Mouse (Mus musculus): Measurements from ENCODE around the gene Suds3. TPM values are rescaled to one million over a fixed set of nuclear protein-coding genes. Genes with fewer than 3 reads are reported as not detected.

The Suds3 gene
- polyA plus RNA-seq, 1 experiment from 2014 or later, result 20.9 TPM

GRCm38 (mm10) chr5:117118220-117118619 lies 2.3 kb upstream of the Suds3 start:
- 82% methylated on average over 2 of the region's 2 CpGs for WGBS
- no peak for ATAC-seq
- Histone ChIP-seq H3K27ac (ENCODE audit: low read length) (no peak overlapping the region; the same call in 1 of the 2 replicates), H3K36me3 (ENCODE audit: control insufficient read depth, insufficient read depth, low read length) (peaks cover 1% of the 10 kb centered on the region; the same call in 1 of the 2 replicates), H3K9ac (ENCODE audit: low read depth, low read length) (no peak overlapping the region), H3K4me2 (ENCODE audit: low read depth, low read length) (no peak overlapping the region), H3K27me3 (replicated peaks; ENCODE audit: control insufficient read depth, insufficient read depth, low read length) (no peaks in the 10 kb centered on the region), H3K4me1 (ENCODE audit: control insufficient read depth, insufficient read depth, low read length) (peaks cover 14% of the 10 kb centered on the region), H3K9me3 (ENCODE audit: control insufficient read depth, low read length) (peaks cover 4% of the 10 kb centered on the region), H3K4me3 (ENCODE audit: low read length) (no peak overlapping the region)

- ATAC-seq, result no peak
- no peak overlapping the region for H3K27ac ChIP-seq (ENCODE audit: low read length)
- H3K4me3 ChIP-seq (ENCODE audit: low read length), result no peak overlapping the region
- no peak overlapping the region for H3K4me2 ChIP-seq (ENCODE audit: low read depth, low read length)
- H3K36me3 ChIP-seq (ENCODE audit: control insufficient read depth, insufficient read depth, low read length), result peaks cover 5% of the 10 kb centered on the region; the same call in 1 of the 2 replicates
- H3K27me3 ChIP-seq (replicated peaks; ENCODE audit: control insufficient read depth, insufficient read depth, low read length), result no peaks in the 10 kb centered on the region
- peaks cover 14% of the 10 kb centered on the region for H3K4me1 ChIP-seq (ENCODE audit: control insufficient read depth, insufficient read depth, low read length)
- WGBS, result 70% methylated on average over 7 of the region's 7 CpGs
- H3K9ac ChIP-seq (ENCODE audit: low read depth, low read length), result no peak overlapping the region
- peaks cover 4% of the 10 kb centered on the region for H3K9me3 ChIP-seq (ENCODE audit: control insufficient read depth, low read length)
These were observed 1.8 kb upstream of the Suds3 start for GRCm38 (mm10) chr5:117117716-117118115.

- Histone ChIP-seq H3K4me1 (ENCODE audit: control insufficient read depth, insufficient read depth, low read length) (peaks cover 11% of the 10 kb centered on the region), H3K4me2 (ENCODE audit: low read depth, low read length) (no peak overlapping the region), H3K27ac (ENCODE audit: low read length) (no peak overlapping the region), H3K4me3 (ENCODE audit: low read length) (no peak overlapping the region), H3K27me3 (replicated peaks; ENCODE audit: control insufficient read depth, insufficient read depth, low read length) (no peaks in the 10 kb centered on the region), H3K36me3 (ENCODE audit: control insufficient read depth, insufficient read depth, low read length) (peaks cover 7% of the 10 kb centered on the region; the same call in 1 of the 2 replicates), H3K9ac (ENCODE audit: low read depth, low read length) (0 out of 2 replicates have a peak overlapping the region, but pooled peaks have one; percentile 11), H3K9me3 (ENCODE audit: control insufficient read depth, low read length) (peaks cover 4% of the 10 kb centered on the region)
- 81% methylated on average over 2 of the region's 2 CpGs for WGBS
- no peak for ATAC-seq
These were observed 1.3 kb upstream of the Suds3 start for GRCm38 (mm10) chr5:117117241-117117640.

GRCm38 (mm10) chr5:117116660-117117059 lies 747 bp upstream of the Suds3 start:
- Histone ChIP-seq H3K27ac (ENCODE audit: low read length) (peak overlapping the region; percentile 13; the same call in 1 of the 2 replicates), H3K9ac (ENCODE audit: low read depth, low read length) (no peak overlapping the region), H3K4me1 (ENCODE audit: control insufficient read depth, insufficient read depth, low read length) (peaks cover 8% of the 10 kb centered on the region; the same call in 1 of the 2 replicates), H3K27me3 (replicated peaks; ENCODE audit: control insufficient read depth, insufficient read depth, low read length) (no peaks in the 10 kb centered on the region), H3K9me3 (ENCODE audit: control insufficient read depth, low read length) (peaks cover 4% of the 10 kb centered on the region), H3K36me3 (ENCODE audit: control insufficient read depth, insufficient read depth, low read length) (peaks cover 9% of the 10 kb centered on the region; the same call in 1 of the 2 replicates), H3K4me3 (ENCODE audit: low read length) (no peak overlapping the region), H3K4me2 (ENCODE audit: low read depth, low read length) (no peak overlapping the region)
- ATAC-seq, result no peak
- WGBS, result 52% methylated on average over 2 of the region's 2 CpGs

- peak; percentile 19 for ATAC-seq
- peak overlapping the region; percentile 54 for H3K4me2 ChIP-seq (ENCODE audit: low read depth, low read length)
- H3K4me3 ChIP-seq (ENCODE audit: low read length), result peak overlapping the region; percentile 94
- H3K9ac ChIP-seq (ENCODE audit: low read depth, low read length), result peak overlapping the region; percentile 85
- H3K9me3 ChIP-seq (ENCODE audit: control insufficient read depth, low read length), result peaks cover 4% of the 10 kb centered on the region
- no peaks in the 10 kb centered on the region for H3K4me1 ChIP-seq (ENCODE audit: control insufficient read depth, insufficient read depth, low read length)
- peak overlapping the region; percentile 78 for H3K27ac ChIP-seq (ENCODE audit: low read length)
- WGBS, result under 1% methylated on average over 43 of the region's 43 CpGs
- peaks cover 9% of the 10 kb centered on the region; the same call in 1 of the 2 replicates for H3K36me3 ChIP-seq (ENCODE audit: control insufficient read depth, insufficient read depth, low read length)
- H3K27me3 ChIP-seq (replicated peaks; ENCODE audit: control insufficient read depth, insufficient read depth, low read length), result no peaks in the 10 kb centered on the region
These were observed 633 bp downstream of the Suds3 start for GRCm38 (mm10) chr5:117115193-117115767.

GRCm38 (mm10) chr5:117114581-117115192 lies 1.2 kb downstream of the Suds3 start:
- WGBS, result 5% methylated on average over 16 of the region's 16 CpGs
- H3K9me3 ChIP-seq (ENCODE audit: control insufficient read depth, low read length), result peaks cover 4% of the 10 kb centered on the region
- peak overlapping the region; percentile 54 for H3K4me2 ChIP-seq (ENCODE audit: low read depth, low read length)
- no peaks in the 10 kb centered on the region for H3K27me3 ChIP-seq (replicated peaks; ENCODE audit: control insufficient read depth, insufficient read depth, low read length)
- peak overlapping the region; percentile 85 for H3K9ac ChIP-seq (ENCODE audit: low read depth, low read length)
- ATAC-seq, result no peak
- H3K4me3 ChIP-seq (ENCODE audit: low read length), result peak overlapping the region; percentile 94
- peaks cover 9% of the 10 kb centered on the region; the same call in 1 of the 2 replicates for H3K36me3 ChIP-seq (ENCODE audit: control insufficient read depth, insufficient read depth, low read length)
- peak overlapping the region; percentile 78 for H3K27ac ChIP-seq (ENCODE audit: low read length)
- H3K4me1 ChIP-seq (ENCODE audit: control insufficient read depth, insufficient read depth, low read length), result no peaks in the 10 kb centered on the region

GRCm38 (mm10) chr5:117113330-117113729 lies 2.6 kb downstream of the Suds3 start:
- no peak overlapping the region for H3K4me3 ChIP-seq (ENCODE audit: low read length)

GRCm38 (mm10) chr5:117111774-117112112 lies 4.2 kb downstream of the Suds3 start:
- H3K27me3 ChIP-seq (replicated peaks; ENCODE audit: control insufficient read depth, insufficient read depth, low read length), result no peaks in the 10 kb centered on the region
- no peak overlapping the region for H3K9ac ChIP-seq (ENCODE audit: low read depth, low read length)
- 95% methylated on average over 7 of the region's 7 CpGs for WGBS
- no peaks in the 10 kb centered on the region for H3K4me1 ChIP-seq (ENCODE audit: control insufficient read depth, insufficient read depth, low read length)
- no peak overlapping the region for H3K4me2 ChIP-seq (ENCODE audit: low read depth, low read length)
- peaks cover 13% of the 10 kb centered on the region for H3K36me3 ChIP-seq (ENCODE audit: control insufficient read depth, insufficient read depth, low read length)
- no peak overlapping the region for H3K27ac ChIP-seq (ENCODE audit: low read length)
- no peak overlapping the region for H3K4me3 ChIP-seq (ENCODE audit: low read length)
- no peak for ATAC-seq
- peaks cover 4% of the 10 kb centered on the region for H3K9me3 ChIP-seq (ENCODE audit: control insufficient read depth, low read length)

More at GRCm38 (mm10) chr5:117113330-117113729, 2.6 kb downstream of the Suds3 start:
- H3K9ac ChIP-seq (ENCODE audit: low read depth, low read length), result no peak overlapping the region
- WGBS, result 91% methylated on average over 7 of the region's 7 CpGs
- H3K36me3 ChIP-seq (ENCODE audit: control insufficient read depth, insufficient read depth, low read length), result peaks cover 13% of the 10 kb centered on the region
- no peaks in the 10 kb centered on the region for H3K27me3 ChIP-seq (replicated peaks; ENCODE audit: control insufficient read depth, insufficient read depth, low read length)
- H3K4me1 ChIP-seq (ENCODE audit: control insufficient read depth, insufficient read depth, low read length), result no peaks in the 10 kb centered on the region
- no peak overlapping the region for H3K4me2 ChIP-seq (ENCODE audit: low read depth, low read length)
- no peak overlapping the region for H3K27ac ChIP-seq (ENCODE audit: low read length)
- no peak for ATAC-seq
- H3K9me3 ChIP-seq (ENCODE audit: control insufficient read depth, low read length), result peaks cover 4% of the 10 kb centered on the region

- Histone ChIP-seq H3K27me3 (replicated peaks; ENCODE audit: control insufficient read depth, insufficient read depth, low read length) (no peaks in the 10 kb centered on the region), H3K27ac (ENCODE audit: low read length) (no peak overlapping the region), H3K4me1 (ENCODE audit: control insufficient read depth, insufficient read depth, low read length) (no peaks in the 10 kb centered on the region), H3K9me3 (ENCODE audit: control insufficient read depth, low read length) (peaks cover 4% of the 10 kb centered on the region), H3K36me3 (ENCODE audit: control insufficient read depth, insufficient read depth, low read length) (peaks cover 13% of the 10 kb centered on the region), H3K9ac (ENCODE audit: low read depth, low read length) (no peak overlapping the region), H3K4me3 (ENCODE audit: low read length) (no peak overlapping the region), H3K4me2 (ENCODE audit: low read depth, low read length) (no peak overlapping the region)
- ATAC-seq, result no peak
- WGBS, result 90% methylated on average over 16 of the region's 16 CpGs
These were observed 4.7 kb downstream of the Suds3 start for GRCm38 (mm10) chr5:117111064-117111773.

All from intestine, embryonic 16.5 days (tissue).